Mouse (Mus musculus) kidney, postnatal 36 days (tissue): ENCODE results near the gene Rnase11.

Experiments used
- DNase-seq, 2 experiments: peaks; one replicate each; pipeline ENCODE4 v3.0.0; 2021 to 2022; ENCODE audit warnings: mixed read lengths in 2 of 2

The Rnase11 gene

DNA sequence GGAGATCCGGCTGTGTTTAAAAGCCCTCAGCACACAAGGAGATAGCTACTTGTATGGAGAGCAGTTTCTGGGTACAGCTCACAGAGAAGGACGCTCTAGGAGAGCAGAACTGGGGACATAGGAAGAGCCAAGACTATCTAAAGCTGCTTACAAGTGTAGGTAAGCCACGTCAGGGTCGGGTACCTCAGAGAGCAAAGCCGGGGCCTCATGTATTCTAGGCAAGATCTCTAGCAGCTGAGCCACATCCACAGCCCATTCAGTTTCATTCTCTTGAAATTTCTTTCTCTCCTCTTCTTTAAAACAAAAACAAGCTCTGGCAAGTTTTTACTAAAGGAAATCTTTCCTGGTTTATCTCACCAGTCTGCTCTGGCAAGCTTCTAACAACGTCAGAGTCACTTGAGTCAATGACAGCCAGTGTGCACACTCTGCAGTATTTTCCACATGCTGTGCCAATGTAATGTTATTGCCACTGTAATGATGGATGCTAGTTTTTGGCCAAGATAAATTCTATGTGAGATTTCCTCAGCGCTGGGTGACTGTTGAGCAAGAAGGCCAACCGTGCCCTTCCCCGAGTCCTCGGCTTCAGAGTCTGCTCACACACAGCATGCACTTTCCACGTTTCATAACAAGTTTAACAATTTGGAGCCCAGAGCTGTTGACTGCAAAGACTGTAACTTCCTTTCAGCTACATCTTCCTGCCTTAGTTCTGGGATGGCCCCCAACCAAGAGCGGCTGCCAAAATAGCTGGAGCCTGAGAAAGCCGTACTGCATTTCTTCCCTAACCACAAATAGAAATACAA, 41.8 kb downstream of the Rnase11 start:
- peak; percentile 41 to 65 for DNase-seq

- DNase-seq = no peak
Measured at GRCm38 (mm10) chr14:51007152-51007801, 42.7 kb downstream of the Rnase11 start, which contains the start of gene Rnase10. Gene Rnase10 (plus strand): TSS chr14:51007751.
